Mouse (Mus musculus) kidney, adult 2 months (tissue): ENCODE results near the gene Ankib1. TPM values are rescaled to one million over a fixed set of nuclear protein-coding genes. Genes with fewer than 3 reads are reported as not detected.
"Not testable (repeated sequence)": the region's sequence is repeated elsewhere in the genome, so short reads cannot be mapped to it uniquely, and the experiment has no call there.

Experiments
- DNase-seq: peaks from one replicate; pipeline ENCODE4 v3.0.0; 2021
- H3K27ac ChIP-seq: fragments of 200-500 bp; 2 replicates; pipeline ENCODE4 v1.5.1; 2012; ENCODE audit warnings: low read depth, low read length, control low read depth, inconsistent platforms; ENCODE audit not compliant: insufficient read depth
- H3K27me3 ChIP-seq: fragments of 200-500 bp; replicated peaks from 2 replicates; pipeline ENCODE4 v1.6.1; 2012; ENCODE audit warnings: mild to moderate bottlenecking, moderate library complexity, low read length, inconsistent platforms; ENCODE audit not compliant: control insufficient read depth, insufficient read depth
- H3K36me3 ChIP-seq: fragments of 200-500 bp; 2 replicates; pipeline ENCODE4 v1.6.1; 2012; ENCODE audit warnings: mild to moderate bottlenecking, moderate library complexity, low read length, inconsistent platforms; ENCODE audit not compliant: control insufficient read depth, insufficient read depth
- H3K4me1 ChIP-seq: fragments of 200-500 bp; 2 replicates; pipeline ENCODE4 v1.6.1; 2011; ENCODE audit warnings: low read length; ENCODE audit not compliant: control insufficient read depth, insufficient read depth
- H3K4me3 ChIP-seq: fragments of 200-500 bp; 2 replicates; pipeline ENCODE4 v1.5.1; 2011; ENCODE audit warnings: mild to moderate bottlenecking, low read depth, low read length, control low read depth; ENCODE audit not compliant: insufficient read depth
- CTCF ChIP-seq: fragments of 200-500 bp; conservative IDR thresholded peaks from 2 replicates; pipeline ENCODE4 v1.5.1; 2011; ENCODE audit warnings: low read depth, mild to moderate bottlenecking, control low read depth, low read length, moderate library complexity, mixed read lengths; ENCODE audit not compliant: insufficient read depth, insufficient read length
- POLR2A ChIP-seq: fragments of 200-500 bp; IDR thresholded peaks from one replicate; pipeline ENCODE4 v1.6.1; 2011; ENCODE audit warnings: low read depth, low read length, control low read depth
- WGBS: fragments of 180-500 bp; shearing (Covaris S2); methylation state at CpG from one replicate; pipeline ENCODE4 v1.1.7; 2018; 5-methylcytosine and 5-hydroxymethylcytosine counted together
- polyA plus RNA-seq: library from polyadenylated mRNA; depleted of rRNA; stranded (reverse); fragments of >200 nt; gene quantifications from 2 replicates; pipeline ENCODE4 v1.2.3, GENCODE M21; 2012

Ankib1 gene
- polyA plus RNA-seq, 1 experiment = 22.3 TPM

DNA sequence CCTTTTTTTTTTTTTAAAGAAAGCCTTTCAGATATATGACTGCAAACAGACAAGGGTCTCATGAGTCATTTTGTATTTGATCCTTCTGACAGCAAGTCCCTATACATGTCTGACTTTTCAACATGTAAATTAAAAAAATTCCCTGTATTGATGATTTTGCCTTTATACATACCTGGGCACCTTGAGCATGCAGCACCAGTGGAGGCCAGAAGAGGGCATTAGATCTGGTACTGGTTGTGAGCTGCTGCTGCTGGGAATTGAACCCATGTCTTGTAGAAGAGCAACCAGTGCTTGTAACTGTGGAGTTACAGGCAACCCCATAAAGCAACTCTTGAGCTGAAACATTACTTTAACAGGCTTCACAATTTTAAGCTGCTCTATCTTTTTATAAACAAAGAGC, 20.1 kb downstream of the Ankib1 start:
- H3K4me3 ChIP-seq = no peak overlapping the region
- no peaks in the 10 kb centered on the region for H3K27me3 ChIP-seq
- peaks cover 6% of the 10 kb centered on the region; the same call in 1 of the 2 replicates for H3K4me1 ChIP-seq
- no peak for DNase-seq
- H3K27ac ChIP-seq = no peak overlapping the region
- TF ChIP-seq POLR2A = no peak
- TF ChIP-seq CTCF = peak; percentile 45
- no peaks in the 10 kb centered on the region for H3K36me3 ChIP-seq

DNA sequence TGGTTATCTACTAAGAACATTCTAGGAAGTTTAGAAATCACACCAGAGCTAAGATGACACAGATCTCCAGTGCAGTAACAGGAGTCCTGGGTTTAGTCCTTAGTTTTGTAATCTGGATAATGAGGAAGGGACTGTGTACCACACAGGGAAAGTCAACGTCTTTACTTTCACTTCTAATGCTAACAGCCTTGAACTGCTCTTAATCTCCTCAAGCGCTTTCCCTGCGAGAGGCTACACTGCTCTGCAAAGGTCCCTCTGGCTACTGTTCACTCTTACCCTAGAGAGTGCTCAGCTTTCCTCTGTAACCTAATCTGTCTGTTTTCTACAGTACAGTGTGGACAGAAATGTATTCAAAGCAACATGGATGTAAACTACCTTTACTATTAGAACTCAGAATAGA, 30.7 kb downstream of the Ankib1 start:
- Histone ChIP-seq H3K27ac (no peak overlapping the region), H3K4me1 (no peaks in the 10 kb centered on the region; the same call in 1 of the 2 replicates), H3K27me3 (no peaks in the 10 kb centered on the region), H3K36me3 (peaks cover 2% of the 10 kb centered on the region; the same call in 1 of the 2 replicates), H3K4me3 (no peak overlapping the region)
- TF ChIP-seq POLR2A (no peak), CTCF (no peak)
- 70% methylated on average over 3 of the region's 3 CpGs for WGBS
- no peak for DNase-seq

DNA sequence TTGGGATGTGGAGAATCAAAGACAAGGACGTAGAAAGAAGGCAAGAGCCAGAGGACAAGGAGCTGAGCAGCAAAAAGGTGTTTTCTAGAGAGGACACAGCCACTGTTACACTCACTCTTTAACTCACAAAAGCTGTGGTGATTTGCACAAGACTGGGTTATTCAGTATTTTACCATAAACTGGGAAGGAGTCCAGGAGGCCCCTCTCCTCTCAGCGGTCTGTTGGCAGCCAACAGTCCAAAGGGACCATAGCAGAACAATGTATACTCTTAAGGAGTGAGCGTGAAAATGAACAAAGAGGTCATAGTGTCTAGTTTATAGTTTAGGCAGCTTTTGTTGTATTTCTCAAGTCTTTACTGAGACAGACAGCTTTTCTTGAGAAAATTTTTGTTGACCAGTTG, 31.2 kb downstream of the Ankib1 start:
- no peak overlapping the region for H3K4me3 ChIP-seq
- no peaks in the 10 kb centered on the region for H3K27me3 ChIP-seq
- WGBS = 81% methylated on average over 3 of the region's 3 CpGs
- no peaks in the 10 kb centered on the region; the same call in 1 of the 2 replicates for H3K4me1 ChIP-seq
- H3K27ac ChIP-seq = no peak overlapping the region
- TF ChIP-seq CTCF (no peak), POLR2A (no peak)
- no peak for DNase-seq
- H3K36me3 ChIP-seq = peaks cover 2% of the 10 kb centered on the region; the same call in 1 of the 2 replicates

DNA sequence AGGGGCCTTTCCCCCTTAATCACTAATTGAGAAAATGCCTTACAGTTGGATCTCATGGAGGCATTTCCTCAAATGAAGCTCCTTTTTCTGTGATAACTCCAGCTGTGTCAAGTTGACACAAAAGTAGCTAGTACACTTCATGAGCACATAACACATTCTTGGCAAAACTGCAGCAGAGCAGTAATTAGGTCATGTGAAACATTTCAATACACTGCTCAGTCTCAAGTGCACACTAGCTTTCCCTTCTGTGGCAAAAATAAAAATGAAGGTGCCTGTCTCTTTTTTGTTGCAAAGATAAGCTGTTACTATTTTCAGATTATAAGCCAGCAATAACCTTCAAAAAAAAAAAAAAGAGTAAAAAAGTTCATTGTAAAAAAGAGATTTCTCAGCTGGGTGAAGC, 52.2 kb downstream of the Ankib1 start:
- H3K27ac ChIP-seq, H3K4me3 ChIP-seq, H3K36me3 ChIP-seq, H3K4me1 ChIP-seq, H3K27me3 ChIP-seq: not testable (repeated sequence)
- DNase-seq = peak; percentile 22

DNA sequence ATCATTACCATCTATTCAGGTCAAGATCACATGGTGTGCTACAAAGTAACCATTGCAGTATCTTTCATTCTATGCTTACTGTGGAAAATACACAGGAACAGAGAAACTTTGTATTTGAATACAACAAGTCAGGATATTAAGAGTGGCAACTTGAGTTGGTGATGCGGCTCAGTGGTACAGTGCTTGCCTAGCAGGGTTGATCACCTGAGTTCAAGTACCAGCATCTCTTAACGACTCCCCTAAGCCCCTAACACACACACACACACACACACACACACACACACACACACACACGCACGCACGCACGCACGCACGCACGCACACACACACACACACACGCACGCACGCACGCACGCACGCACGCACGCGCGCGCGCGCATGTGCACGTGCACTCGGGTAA, 69.9 kb downstream of the Ankib1 start:
- H3K27ac ChIP-seq, H3K27me3 ChIP-seq, H3K4me1 ChIP-seq, H3K4me3 ChIP-seq, H3K36me3 ChIP-seq: not testable (repeated sequence)
- WGBS = 93% methylated on average over 17 of the region's 24 CpGs
- DNase-seq = peak; percentile 7

DNA sequence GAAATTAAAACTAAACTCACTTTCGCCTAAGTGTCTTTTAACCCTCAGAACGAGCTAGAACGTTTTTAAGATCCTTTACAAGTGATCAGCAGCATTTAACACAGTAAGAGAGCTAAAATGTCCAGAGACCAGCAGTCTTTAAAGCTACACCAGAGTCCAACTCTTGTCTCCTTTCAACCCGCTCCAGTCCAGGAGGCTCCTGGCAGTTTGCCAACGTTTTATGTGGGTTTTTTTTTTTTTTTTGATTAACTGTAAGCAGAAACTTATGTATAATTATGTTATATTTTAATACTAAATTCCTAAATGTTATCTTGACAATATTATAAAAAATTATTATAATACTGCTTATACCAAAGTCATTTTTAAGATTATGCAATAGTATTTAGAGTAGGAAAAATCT, 73.9 kb downstream of the Ankib1 start:
- Histone ChIP-seq H3K4me3 (no peak overlapping the region), H3K36me3 (no peaks in the 10 kb centered on the region; the same call in none of the 2 replicates), H3K27ac (no peak overlapping the region), H3K27me3 (no peaks in the 10 kb centered on the region), H3K4me1 (no peaks in the 10 kb centered on the region)
- WGBS = 47% methylated on average over 5 of the region's 5 CpGs
- peak; percentile 19 for DNase-seq
- no peak for TF ChIP-seq CTCF
- TF ChIP-seq POLR2A = no peak

DNA sequence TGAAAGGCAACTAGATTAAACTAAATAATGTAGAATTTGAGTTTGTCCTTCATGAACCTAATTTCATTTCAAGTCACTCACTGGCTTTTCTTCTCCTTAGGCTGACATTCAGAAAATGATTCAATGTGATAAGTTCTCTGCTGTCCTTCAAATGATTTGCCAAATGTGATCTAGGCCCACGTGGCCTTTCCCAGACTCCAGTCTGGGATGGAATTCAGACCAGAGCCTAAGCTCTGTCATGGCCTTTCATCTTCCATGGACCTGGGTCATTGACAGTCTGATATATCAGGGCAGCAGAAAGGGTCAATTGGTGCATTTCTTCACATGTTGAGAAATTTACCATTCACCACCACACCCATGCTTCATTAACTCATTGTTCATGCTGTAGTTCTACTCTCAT, 77.2 kb downstream of the Ankib1 start:
- TF ChIP-seq POLR2A (no peak), CTCF (no peak)
- DNase-seq = no peak
- Histone ChIP-seq H3K4me1 (no peaks in the 10 kb centered on the region), H3K36me3 (peaks cover 10% of the 10 kb centered on the region; the same call in 1 of the 2 replicates), H3K27me3 (no peaks in the 10 kb centered on the region), H3K27ac (no peak overlapping the region), H3K4me3 (no peak overlapping the region)
- WGBS = 87% methylated on average over 1 of the region's 1 CpGs

DNA sequence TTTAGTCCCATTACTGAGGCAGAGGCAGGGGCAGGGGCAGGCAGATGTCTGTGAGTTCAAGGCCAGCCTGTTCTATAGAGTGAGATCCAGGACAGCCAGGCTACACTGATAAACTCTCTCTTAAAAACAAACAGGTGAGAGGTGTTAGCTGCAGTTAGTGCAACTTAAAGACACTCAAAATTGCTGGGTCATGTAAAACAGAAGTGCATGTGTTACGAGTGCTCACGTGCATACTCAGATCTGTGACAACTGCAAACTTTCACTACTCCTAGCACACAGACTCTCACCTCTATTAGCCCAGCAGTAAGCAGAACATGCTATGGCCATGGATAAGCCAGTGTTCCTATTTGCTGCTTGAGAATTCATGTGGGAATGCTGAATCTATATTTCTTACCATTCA, 79.3 kb downstream of the Ankib1 start:
- TF ChIP-seq CTCF = no peak
- no peak for TF ChIP-seq POLR2A
- H3K4me1 ChIP-seq = no peaks in the 10 kb centered on the region
- H3K36me3 ChIP-seq = peaks cover 10% of the 10 kb centered on the region
- 92% methylated on average over 2 of the region's 2 CpGs for WGBS
- no peak overlapping the region for H3K4me3 ChIP-seq
- no peak for DNase-seq
- no peak overlapping the region for H3K27ac ChIP-seq
- no peaks in the 10 kb centered on the region for H3K27me3 ChIP-seq
